Mouse (Mus musculus) myocyte (in vitro differentiated cells): Measurements from ENCODE around the gene Bag5.

Experiments used
- CEBPB ChIP-seq: IDR thresholded peaks from 2 replicates; pipeline ENCODE4 v1.6.1; 2011; ENCODE audit warnings: mild to moderate bottlenecking, moderate library complexity; ENCODE audit not compliant: poor library complexity, insufficient read depth, severe bottlenecking
- E2F4 ChIP-seq: IDR thresholded peaks from one replicate; pipeline ENCODE4 v1.6.1; 2011; ENCODE audit warnings: mild to moderate bottlenecking, control low read depth, moderate library complexity; ENCODE audit not compliant: insufficient read depth
- MAX ChIP-seq: IDR thresholded peaks from one replicate; pipeline ENCODE4 v1.6.1; 2011; ENCODE audit warnings: low read depth, mild to moderate bottlenecking, control low read depth
- MYOD1 ChIP-seq, 3 experiments: IDR thresholded peaks; one replicate each; pipeline ENCODE4 v1.6.1; 2011; ENCODE audit warnings: control low read depth in 2 of 3, low read depth in 2 of 3, mild to moderate bottlenecking in 2 of 3, moderate library complexity in 1 of 3; ENCODE audit not compliant: insufficient read length in 2 of 3, control insufficient read depth in 1 of 3
- MYOG ChIP-seq, 3 experiments: IDR thresholded peaks; one replicate each; pipeline ENCODE4 v1.6.1; 2011; ENCODE audit warnings: control low read depth in 2 of 3, low read depth in 2 of 3, mild to moderate bottlenecking in 2 of 3; ENCODE audit not compliant: insufficient read length in 2 of 3, control insufficient read depth in 1 of 3, insufficient read depth in 1 of 3
- POLR2A ChIP-seq: IDR thresholded peaks from one replicate; pipeline ENCODE4 v1.6.1; 2011; ENCODE audit warnings: low read depth, mild to moderate bottlenecking, control low read depth, moderate library complexity; ENCODE audit not compliant: insufficient read length
- POLR2AphosphoS2 ChIP-seq: IDR thresholded peaks from one replicate; pipeline ENCODE4 v1.6.1; 2011; ENCODE audit warnings: low read depth, control low read depth; ENCODE audit not compliant: insufficient read length
- REST ChIP-seq: IDR thresholded peaks from one replicate; pipeline ENCODE4 v1.6.1; 2011; ENCODE audit warnings: mild to moderate bottlenecking, control low read depth, moderate library complexity; ENCODE audit not compliant: insufficient read depth, insufficient read length
- SRF ChIP-seq: IDR thresholded peaks from one replicate; pipeline ENCODE4 v1.6.1; 2011; ENCODE audit warnings: low read depth; ENCODE audit not compliant: control insufficient read depth, insufficient read length
- TCF12 ChIP-seq: IDR thresholded peaks from one replicate; pipeline ENCODE4 v1.6.1; 2011; ENCODE audit warnings: mild to moderate bottlenecking, control low read depth; ENCODE audit not compliant: poor library complexity, insufficient read depth, severe bottlenecking
- TCF3 ChIP-seq: IDR thresholded peaks from one replicate; pipeline ENCODE4 v1.6.1; 2011; ENCODE audit warnings: low read depth, control low read depth; ENCODE audit not compliant: insufficient read length
- USF1 ChIP-seq: IDR thresholded peaks from one replicate; pipeline ENCODE4 v1.6.1; 2011; ENCODE audit warnings: low read depth, mild to moderate bottlenecking, control low read depth, moderate library complexity

GRCm38 (mm10) chr12:111705186-111705973, 7.7 kb downstream of the Bag5 start:
- TF ChIP-seq POLR2A (no peak), MAX (no peak), E2F4 (no peak), MYOD1 (IDR thresholded peaks at IDR 0.05; ENCODE audit: control insufficient read depth in 1 of 3, insufficient read length in 2 of 3, low read depth in 2 of 3) (peak in 1 of 3 experiments; percentile 42), USF1 (no peak), SRF (no peak), TCF3 (no peak), MYOG (IDR thresholded peaks at IDR 0.05; ENCODE audit: control insufficient read depth in 1 of 3, insufficient read depth in 1 of 3, insufficient read length in 2 of 3, low read depth in 2 of 3) (peak in 1 of 3 experiments; percentile 34), TCF12 (no peak), POLR2AphosphoS2 (peak; percentile 51), CEBPB (no peak), REST (no peak)
